Mouse (Mus musculus): ENCODE measurements at regions not wholly inside any gene's neighbourhood (a gene's known extent, or its start where the extent isn't known, plus 50 kb on each side); places are given as distances from the start of the nearest gene placed in this dataset.

DNA sequence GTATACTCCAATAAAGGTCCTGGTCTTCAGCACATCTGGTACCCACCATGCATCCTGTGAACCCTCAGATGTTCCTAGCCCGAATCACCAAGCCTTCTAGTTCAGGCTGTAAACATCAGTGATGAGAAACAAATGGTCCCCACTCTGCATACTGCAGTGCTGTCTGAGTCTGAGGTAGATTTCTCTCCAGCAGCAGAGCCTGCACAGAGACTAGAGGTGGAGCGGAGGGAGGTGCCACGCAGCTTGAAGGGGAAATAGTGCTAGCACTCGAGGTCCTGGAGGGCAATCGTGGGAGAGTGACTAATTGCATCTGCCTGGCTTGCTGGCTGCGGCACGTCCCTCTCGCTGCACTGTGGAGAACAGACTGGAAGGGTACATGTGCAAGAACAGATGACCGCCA is 228.7 kb downstream of the Bcor start:
- H3K27me3 ChIP-seq (ENCODE audit: control insufficient read depth, insufficient read depth, low read depth, low read length) = no peaks in the 10 kb centered on the region
- no peak overlapping the region for H3K4me2 ChIP-seq (ENCODE audit: low read depth, low read length)
- no peak overlapping the region for H3K27ac ChIP-seq (ENCODE audit: low read length)
- H3K9ac ChIP-seq (ENCODE audit: low read depth, low read length) = no peak overlapping the region
- H3K9me3 ChIP-seq (replicated peaks; ENCODE audit: control insufficient read depth, low read length) = no peaks in the 10 kb centered on the region
- no peaks in the 10 kb centered on the region for H3K4me1 ChIP-seq (ENCODE audit: control insufficient read depth, low read depth, low read length)
- no peaks in the 10 kb centered on the region for H3K36me3 ChIP-seq (ENCODE audit: control insufficient read depth, insufficient read depth)
- 49% methylated on average over 9 of the region's 9 CpGs for WGBS (ENCODE audit: insufficient replicate concordance)
- no peak overlapping the region for H3K4me3 ChIP-seq (ENCODE audit: low read depth, low read length)
- ATAC-seq (ENCODE audit: low read depth) = no peak

DNA sequence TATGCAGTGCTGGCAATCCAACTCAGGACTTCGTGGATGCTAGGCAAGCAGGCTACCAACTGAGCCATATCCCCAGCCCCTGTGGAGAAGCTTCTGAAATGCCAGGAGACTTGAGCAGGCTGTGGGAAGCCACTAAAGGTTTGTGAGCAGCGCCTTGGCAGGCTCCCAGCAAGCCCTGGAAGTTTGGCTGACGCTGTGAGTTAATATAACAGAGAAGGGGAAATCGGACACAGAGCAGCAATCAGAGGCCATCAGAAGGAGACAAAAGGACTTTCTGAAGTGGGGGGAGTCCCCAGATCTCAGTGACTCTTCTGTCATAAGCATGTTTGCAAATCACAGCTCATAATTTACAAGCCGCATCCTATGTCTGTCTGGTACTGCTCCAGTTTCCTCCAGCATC is 224.8 kb downstream of the Bcor start:
- Histone ChIP-seq H3K4me1 (ENCODE audit: control insufficient read depth, low read depth, low read length) (no peaks in the 10 kb centered on the region), H3K36me3 (ENCODE audit: control insufficient read depth, insufficient read depth) (no peaks in the 10 kb centered on the region), H3K4me3 (ENCODE audit: low read depth, low read length) (no peak overlapping the region), H3K27me3 (ENCODE audit: control insufficient read depth, insufficient read depth, low read depth, low read length) (no peaks in the 10 kb centered on the region), H3K9ac (ENCODE audit: low read depth, low read length) (no peak overlapping the region), H3K9me3 (replicated peaks; ENCODE audit: control insufficient read depth, low read length) (no peaks in the 10 kb centered on the region; the same call in 1 of the 2 replicates), H3K27ac (ENCODE audit: low read length) (no peak overlapping the region), H3K4me2 (ENCODE audit: low read depth, low read length) (no peak overlapping the region)
- ATAC-seq (ENCODE audit: low read depth) = no peak
- 65% methylated on average over 5 of the region's 5 CpGs for whole genome bisulfite sequencing (ENCODE audit: insufficient replicate concordance)

DNA sequence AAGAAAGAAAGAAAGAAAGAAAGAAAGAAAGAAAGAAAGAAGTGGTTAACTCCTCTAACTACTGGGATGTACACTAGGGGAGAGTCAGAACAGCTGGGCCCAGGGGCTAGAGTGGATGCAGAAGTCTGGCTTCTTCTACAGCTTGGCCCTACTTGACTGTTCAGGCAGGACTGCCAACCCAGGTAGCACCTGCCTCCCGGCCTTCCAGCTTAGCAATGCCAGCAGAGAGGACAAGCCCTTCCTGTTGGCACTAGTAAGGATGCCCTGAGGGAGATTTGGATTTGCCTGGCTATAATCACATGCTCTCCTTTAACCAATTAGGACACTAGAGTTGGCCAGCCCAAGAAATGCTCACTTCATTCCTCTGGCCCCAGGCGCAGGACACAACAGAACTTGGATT is 219.9 kb downstream of the Bcor start:
- no peaks in the 10 kb centered on the region for H3K4me1 ChIP-seq (ENCODE audit: control insufficient read depth, low read depth, low read length)
- ATAC-seq (ENCODE audit: low read depth) = no peak
- no peak overlapping the region for H3K4me3 ChIP-seq (ENCODE audit: low read depth, low read length)
- H3K36me3 ChIP-seq (ENCODE audit: control insufficient read depth, insufficient read depth) = no peaks in the 10 kb centered on the region
- H3K27me3 ChIP-seq (ENCODE audit: control insufficient read depth, insufficient read depth, low read depth, low read length) = no peaks in the 10 kb centered on the region; the same call in 1 of the 2 replicates
- H3K27ac ChIP-seq (ENCODE audit: low read length) = no peak overlapping the region
- H3K9ac ChIP-seq (ENCODE audit: low read depth, low read length) = no peak overlapping the region
- WGBS (ENCODE audit: insufficient replicate concordance) = 55% methylated on average over 2 of the region's 2 CpGs
- H3K4me2 ChIP-seq (ENCODE audit: low read depth, low read length) = no peak overlapping the region
- no peaks in the 10 kb centered on the region; the same call in 1 of the 2 replicates for H3K9me3 ChIP-seq (replicated peaks; ENCODE audit: control insufficient read depth, low read length)

DNA sequence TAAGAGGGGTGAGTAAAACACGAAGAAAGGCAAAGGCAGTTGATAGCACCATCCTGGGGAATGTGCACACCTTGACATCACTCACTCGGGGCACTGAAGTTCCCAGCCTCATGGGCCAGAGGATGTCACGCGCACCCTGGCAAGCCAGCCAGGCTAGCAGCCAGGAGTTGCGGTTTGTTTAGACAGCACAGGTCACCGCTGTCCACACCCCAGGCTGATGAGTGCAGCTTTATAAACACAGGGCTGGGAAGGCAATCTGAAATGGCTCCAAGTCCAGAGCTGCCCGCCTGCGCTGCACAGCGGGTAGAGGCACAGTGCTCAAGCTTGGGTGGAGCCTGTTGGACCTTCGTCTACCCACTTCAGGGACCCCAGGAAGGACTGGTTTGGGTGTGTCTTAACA is 216.8 kb downstream of the Bcor start:
- H3K9me3 ChIP-seq (replicated peaks; ENCODE audit: control insufficient read depth, low read length) = no peaks in the 10 kb centered on the region
- H3K4me3 ChIP-seq (ENCODE audit: low read depth, low read length) = no peak overlapping the region
- peak; percentile 72 for ATAC-seq (ENCODE audit: low read depth)
- peaks cover 4% of the 10 kb centered on the region; the same call in 1 of the 2 replicates for H3K27me3 ChIP-seq (ENCODE audit: control insufficient read depth, insufficient read depth, low read depth, low read length)
- H3K4me2 ChIP-seq (ENCODE audit: low read depth, low read length) = no peak overlapping the region
- no peak overlapping the region for H3K27ac ChIP-seq (ENCODE audit: low read length)
- H3K9ac ChIP-seq (ENCODE audit: low read depth, low read length) = no peak overlapping the region
- 52% methylated on average over 10 of the region's 10 CpGs for WGBS (ENCODE audit: insufficient replicate concordance)
- H3K36me3 ChIP-seq (ENCODE audit: control insufficient read depth, insufficient read depth) = no peaks in the 10 kb centered on the region
- H3K4me1 ChIP-seq (ENCODE audit: control insufficient read depth, low read depth, low read length) = no peaks in the 10 kb centered on the region

DNA sequence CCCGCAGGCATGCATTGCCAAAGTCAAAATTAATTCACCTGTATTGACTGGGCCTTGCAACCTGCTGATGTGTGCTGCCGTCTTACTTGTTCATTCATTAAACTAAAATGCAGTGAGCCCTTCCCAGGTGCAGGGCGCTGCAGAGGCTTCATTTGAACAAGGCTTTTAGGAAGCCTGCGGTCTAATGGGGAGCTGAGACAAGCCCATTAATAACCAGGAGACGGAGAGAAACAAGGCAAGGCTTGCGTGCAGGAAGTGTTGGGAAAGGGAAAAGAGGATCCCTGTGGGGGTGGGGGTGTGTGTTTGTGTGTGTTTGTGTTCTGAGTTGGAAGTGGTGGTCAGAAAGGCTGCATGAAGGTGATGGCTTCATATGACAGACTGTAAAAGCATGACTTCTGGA is 215.6 kb downstream of the Bcor start:
- no peaks in the 10 kb centered on the region for H3K36me3 ChIP-seq (ENCODE audit: control insufficient read depth, insufficient read depth)
- H3K4me1 ChIP-seq (ENCODE audit: control insufficient read depth, low read depth, low read length) = no peaks in the 10 kb centered on the region
- 50% methylated on average over 6 of the region's 6 CpGs for WGBS (ENCODE audit: insufficient replicate concordance)
- no peaks in the 10 kb centered on the region for H3K9me3 ChIP-seq (replicated peaks; ENCODE audit: control insufficient read depth, low read length)
- ATAC-seq (ENCODE audit: low read depth) = no peak
- peaks cover 4% of the 10 kb centered on the region; the same call in 1 of the 2 replicates for H3K27me3 ChIP-seq (ENCODE audit: control insufficient read depth, insufficient read depth, low read depth, low read length)
- no peak overlapping the region for H3K27ac ChIP-seq (ENCODE audit: low read length)
- H3K4me3 ChIP-seq (ENCODE audit: low read depth, low read length) = no peak overlapping the region
- no peak overlapping the region for H3K9ac ChIP-seq (ENCODE audit: low read depth, low read length)
- H3K4me2 ChIP-seq (ENCODE audit: low read depth, low read length) = no peak overlapping the region

DNA sequence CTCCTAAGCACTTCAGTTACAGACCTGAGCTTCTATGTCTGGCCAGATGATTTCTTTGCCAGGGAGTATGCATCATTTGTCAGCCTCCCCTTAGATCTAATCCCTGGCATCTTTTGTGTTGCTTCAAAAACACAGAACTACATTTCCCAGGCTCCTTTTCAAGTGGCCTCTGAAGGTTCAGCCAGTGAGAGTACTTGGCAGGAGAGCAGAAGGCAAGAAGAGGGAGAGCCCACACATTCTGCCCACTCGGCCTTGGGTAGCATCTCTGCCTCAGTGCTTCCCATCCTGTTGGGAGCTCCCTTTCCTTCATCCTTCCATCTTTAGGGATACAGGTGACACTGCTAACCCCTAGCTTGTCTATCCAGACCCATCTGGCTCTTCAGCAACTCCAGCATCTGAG is 214.9 kb downstream of the Bcor start:
- no peak for ATAC-seq (ENCODE audit: low read depth)
- 50% methylated on average over 1 of the region's 1 CpGs for WGBS (ENCODE audit: insufficient replicate concordance)
- H3K9ac ChIP-seq (ENCODE audit: low read depth, low read length) = no peak overlapping the region
- H3K4me1 ChIP-seq (ENCODE audit: control insufficient read depth, low read depth, low read length) = no peaks in the 10 kb centered on the region
- H3K27ac ChIP-seq (ENCODE audit: low read length) = no peak overlapping the region
- H3K9me3 ChIP-seq (replicated peaks; ENCODE audit: control insufficient read depth, low read length) = no peaks in the 10 kb centered on the region
- no peak overlapping the region for H3K4me2 ChIP-seq (ENCODE audit: low read depth, low read length)
- H3K4me3 ChIP-seq (ENCODE audit: low read depth, low read length) = no peak overlapping the region
- H3K27me3 ChIP-seq (ENCODE audit: control insufficient read depth, insufficient read depth, low read depth, low read length) = peaks cover 4% of the 10 kb centered on the region; the same call in 1 of the 2 replicates
- H3K36me3 ChIP-seq (ENCODE audit: control insufficient read depth, insufficient read depth) = no peaks in the 10 kb centered on the region

DNA sequence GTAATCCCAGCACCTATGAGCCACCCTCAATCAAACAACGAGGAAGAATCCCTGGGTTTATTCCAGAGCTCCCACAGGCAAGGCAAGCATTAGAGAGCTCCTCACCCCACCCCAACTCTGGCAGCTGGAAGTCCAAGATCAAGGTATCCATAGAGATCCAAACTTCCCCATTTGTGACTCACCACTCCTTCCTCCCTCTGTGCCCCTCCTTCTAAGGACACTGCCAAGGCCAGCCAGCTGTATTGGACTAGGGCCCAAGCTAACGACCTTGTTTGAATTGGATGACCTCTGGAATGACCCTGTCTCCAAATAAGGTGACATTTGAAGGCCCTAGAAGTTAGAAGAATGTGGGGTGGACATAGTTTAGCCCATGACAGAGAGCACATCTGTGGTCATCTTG is 208.0 kb downstream of the Bcor start:
- Histone ChIP-seq H3K4me3 (ENCODE audit: low read depth, low read length) (no peak overlapping the region), H3K4me2 (ENCODE audit: low read depth, low read length) (no peak overlapping the region), H3K9me3 (replicated peaks; ENCODE audit: control insufficient read depth, low read length) (no peaks in the 10 kb centered on the region), H3K9ac (ENCODE audit: low read depth, low read length) (no peak overlapping the region), H3K27me3 (ENCODE audit: control insufficient read depth, insufficient read depth, low read depth, low read length) (no peaks in the 10 kb centered on the region; the same call in 1 of the 2 replicates), H3K4me1 (ENCODE audit: control insufficient read depth, low read depth, low read length) (no peaks in the 10 kb centered on the region), H3K27ac (ENCODE audit: low read length) (no peak overlapping the region), H3K36me3 (ENCODE audit: control insufficient read depth, insufficient read depth) (no peaks in the 10 kb centered on the region)
- 38% methylated on average over 2 of the region's 2 CpGs for WGBS (ENCODE audit: insufficient replicate concordance)
- no peak for ATAC-seq (ENCODE audit: low read depth)

DNA sequence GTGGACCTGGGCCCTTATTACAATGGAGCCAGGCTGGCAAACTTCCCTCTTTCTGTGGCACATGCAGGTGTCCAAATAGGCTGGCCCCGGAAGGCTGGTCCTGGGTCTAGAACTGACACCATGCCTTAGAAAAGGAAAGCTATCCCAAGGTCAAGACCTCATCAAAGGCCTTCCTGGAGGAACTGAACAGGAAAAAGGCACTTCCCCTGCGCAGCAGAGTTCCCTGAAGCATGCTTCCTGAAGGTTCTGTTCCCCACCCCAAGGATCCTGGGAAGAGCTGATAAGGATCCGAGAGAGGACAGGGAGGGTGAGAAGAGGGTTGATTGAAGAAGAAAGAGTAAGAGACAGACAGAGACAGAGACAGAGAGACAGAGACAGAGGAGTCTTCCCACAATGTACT is 204.0 kb downstream of the Bcor start:
- no peak for ATAC-seq (ENCODE audit: low read depth)
- Histone ChIP-seq H3K36me3 (ENCODE audit: control insufficient read depth, insufficient read depth) (no peaks in the 10 kb centered on the region), H3K4me3 (ENCODE audit: low read depth, low read length) (no peak overlapping the region), H3K9me3 (replicated peaks; ENCODE audit: control insufficient read depth, low read length) (no peaks in the 10 kb centered on the region), H3K4me2 (ENCODE audit: low read depth, low read length) (no peak overlapping the region), H3K4me1 (ENCODE audit: control insufficient read depth, low read depth, low read length) (no peaks in the 10 kb centered on the region), H3K27me3 (ENCODE audit: control insufficient read depth, insufficient read depth, low read depth, low read length) (no peaks in the 10 kb centered on the region), H3K9ac (ENCODE audit: low read depth, low read length) (no peak overlapping the region), H3K27ac (ENCODE audit: low read length) (no peak overlapping the region)
- WGBS (ENCODE audit: insufficient replicate concordance) = 50% methylated on average over 3 of the region's 3 CpGs

DNA sequence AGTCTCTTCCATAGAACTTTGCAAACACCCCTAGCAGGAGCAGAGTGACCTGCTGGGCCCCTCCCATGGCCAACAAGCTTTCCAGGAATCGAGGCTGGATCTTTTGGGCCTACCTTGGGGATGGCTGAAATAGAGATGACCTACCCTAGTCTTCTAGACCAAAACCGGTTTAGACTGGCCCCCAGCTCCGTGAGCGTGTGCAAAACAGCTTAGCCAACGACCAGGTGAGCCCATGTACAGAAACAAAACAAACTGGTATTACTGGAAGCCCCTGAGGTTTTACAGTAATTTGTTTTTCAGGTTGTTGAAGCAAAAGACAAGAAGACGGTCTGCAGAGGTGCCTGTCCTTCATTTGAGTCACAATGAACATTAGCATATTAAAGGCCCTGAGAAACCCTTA is 203.1 kb downstream of the Bcor start:
- no peaks in the 10 kb centered on the region for H3K9me3 ChIP-seq (replicated peaks; ENCODE audit: control insufficient read depth, low read length)
- no peaks in the 10 kb centered on the region for H3K36me3 ChIP-seq (ENCODE audit: control insufficient read depth, insufficient read depth)
- H3K27ac ChIP-seq (ENCODE audit: low read length) = no peak overlapping the region
- no peaks in the 10 kb centered on the region for H3K27me3 ChIP-seq (ENCODE audit: control insufficient read depth, insufficient read depth, low read depth, low read length)
- WGBS (ENCODE audit: insufficient replicate concordance) = 48% methylated on average over 6 of the region's 6 CpGs
- no peaks in the 10 kb centered on the region for H3K4me1 ChIP-seq (ENCODE audit: control insufficient read depth, low read depth, low read length)
- H3K4me3 ChIP-seq (ENCODE audit: low read depth, low read length) = no peak overlapping the region
- H3K4me2 ChIP-seq (ENCODE audit: low read depth, low read length) = no peak overlapping the region
- H3K9ac ChIP-seq (ENCODE audit: low read depth, low read length) = no peak overlapping the region
- no peak for ATAC-seq (ENCODE audit: low read depth)

Data from liver, embryonic 16.5 days (tissue).